Mouse (Mus musculus): ENCODE data around the gene Pde10a.
A peak's percentile ranks its signal among the peaks of the same experiment; 100 is the strongest.

Gene Pde10a

DNA sequence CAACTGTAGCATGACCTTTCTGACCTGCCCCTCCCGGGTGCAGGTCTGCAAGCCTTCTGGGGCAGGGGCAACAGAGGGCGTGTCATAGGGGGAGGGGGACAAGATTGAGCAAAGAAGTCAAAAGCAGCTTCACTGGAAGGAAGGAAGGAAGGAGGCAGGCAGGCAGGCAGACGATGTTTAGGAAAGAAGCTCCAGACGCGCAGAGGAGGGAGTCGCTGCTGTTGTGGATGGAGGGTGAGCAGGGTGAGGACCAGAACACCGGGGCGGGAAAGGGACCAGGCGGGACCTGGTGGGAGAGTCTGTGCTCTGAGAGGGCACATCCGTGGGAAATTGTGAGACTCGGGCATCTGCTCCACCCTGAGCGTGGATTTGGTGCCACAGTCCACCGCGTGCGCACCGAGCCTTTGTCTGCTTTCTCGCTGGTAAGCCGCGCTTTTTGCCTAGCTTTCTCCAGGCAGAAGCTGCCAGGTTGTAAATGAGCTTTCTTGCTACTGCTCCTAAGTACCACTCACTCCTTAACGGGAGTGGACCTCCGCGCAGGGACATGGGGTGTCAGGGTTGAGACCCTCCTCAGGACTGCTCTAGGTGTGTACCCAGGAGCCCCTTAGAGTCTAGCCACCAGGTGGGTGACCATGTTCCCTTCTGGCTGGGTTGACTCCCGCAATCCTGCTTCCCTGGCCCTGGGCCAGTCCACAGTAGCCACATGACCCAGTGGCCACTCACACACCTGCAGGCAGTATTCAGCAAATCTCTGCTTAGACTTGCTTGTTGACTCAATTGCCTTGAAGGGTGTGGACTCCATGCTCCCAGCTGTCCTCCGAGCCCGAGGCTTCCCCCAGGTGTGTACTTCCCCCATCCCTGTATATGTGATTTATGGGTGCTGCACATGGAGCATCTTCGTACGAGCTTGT lies 278.0 kb downstream of the Pde10a start:
- no peak for DNase-seq

DNA sequence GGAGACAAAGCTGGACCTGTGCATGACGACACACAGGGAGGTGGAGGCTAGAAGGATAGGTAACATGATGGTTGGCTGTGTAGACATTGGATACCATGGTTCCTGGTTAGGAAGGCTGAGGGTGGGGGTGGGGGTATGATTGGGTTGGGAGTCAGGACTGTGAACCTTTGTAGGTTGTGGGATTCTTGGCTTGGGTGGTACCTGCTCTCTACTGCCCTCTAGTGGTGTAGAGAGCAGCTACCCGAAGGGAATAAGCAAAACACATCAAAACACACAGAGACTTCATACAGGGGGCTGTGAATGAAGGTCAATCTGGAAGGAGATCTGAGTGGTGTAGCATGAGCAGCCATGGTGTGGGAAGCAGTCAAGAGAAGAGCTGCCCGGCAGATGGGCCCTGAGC lies 282.2 kb downstream of the Pde10a start:
- no peak for DNase-seq

DNA sequence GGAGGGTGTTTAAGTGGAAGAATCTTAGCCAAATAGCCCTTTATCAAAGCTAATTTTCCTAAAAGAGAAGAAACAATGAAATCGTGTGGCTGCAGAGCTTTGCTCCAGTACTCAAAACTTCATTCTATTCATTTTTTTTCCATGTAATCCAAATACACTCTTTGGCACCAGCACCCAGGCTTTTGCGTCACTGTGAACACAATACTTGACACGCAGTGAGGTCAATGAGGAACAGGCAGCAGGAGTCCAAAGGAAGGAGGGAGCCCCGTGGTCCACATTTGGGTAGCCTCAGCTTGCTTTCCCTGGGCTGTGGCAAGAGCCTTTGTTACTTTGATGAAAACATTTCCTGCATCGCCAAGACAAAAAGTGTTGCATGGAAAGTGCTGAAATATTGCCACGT lies 284.6 kb downstream of the Pde10a start:
- DNase-seq: no peak

DNA sequence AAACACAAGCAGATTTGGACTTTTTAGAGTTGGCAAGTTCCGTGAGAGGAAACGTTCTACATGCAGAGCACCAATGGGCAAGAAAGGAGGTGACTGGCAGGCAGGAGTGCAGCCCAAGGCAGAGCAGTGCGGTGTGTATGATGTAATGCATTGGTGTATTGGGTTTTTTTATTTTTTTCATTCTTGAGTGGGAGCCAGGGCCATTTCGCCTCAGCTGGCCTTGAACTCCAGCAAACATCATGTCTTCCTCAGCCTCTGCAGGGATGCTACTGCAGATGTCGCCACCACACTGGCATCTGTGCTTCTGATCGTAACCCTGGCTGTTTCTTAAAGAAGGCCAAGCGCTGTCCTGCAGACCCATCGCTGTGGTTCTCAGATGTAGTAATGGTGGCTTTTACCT lies 285.0 kb downstream of the Pde10a start:
- no peak for DNase-seq

DNA sequence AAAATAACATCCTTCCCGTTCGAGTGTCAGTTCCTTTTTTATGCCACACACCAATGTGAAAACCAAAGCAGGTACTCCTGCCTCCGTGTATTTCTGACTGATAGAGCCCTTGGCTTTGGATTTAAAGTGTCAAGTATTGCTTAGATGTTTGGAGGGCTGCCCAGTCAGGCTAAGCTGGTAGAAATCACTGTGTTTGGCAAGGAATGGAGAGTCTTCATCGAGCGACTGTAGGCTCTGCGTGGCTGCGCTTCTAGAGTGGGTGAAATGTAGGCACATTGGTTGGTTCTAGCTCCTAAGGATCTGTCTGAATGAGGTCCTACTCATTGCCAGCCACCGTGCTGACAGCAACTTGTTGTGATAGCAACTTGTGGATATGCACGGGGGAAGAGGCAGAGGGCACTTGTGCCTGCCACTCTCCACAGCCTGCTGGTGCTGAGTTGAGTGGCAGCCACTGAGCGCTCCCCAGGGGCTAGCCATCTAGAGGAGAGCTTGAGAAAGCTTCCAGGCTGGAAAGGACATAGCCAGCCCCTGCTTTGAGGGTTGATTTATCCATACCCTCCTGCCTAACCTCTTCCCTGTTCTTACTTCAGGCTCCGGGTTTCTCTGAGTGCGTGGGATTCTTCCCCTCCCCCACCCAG lies 287.2 kb downstream of the Pde10a start:
- peak; percentile 51 for DNase-seq

DNA sequence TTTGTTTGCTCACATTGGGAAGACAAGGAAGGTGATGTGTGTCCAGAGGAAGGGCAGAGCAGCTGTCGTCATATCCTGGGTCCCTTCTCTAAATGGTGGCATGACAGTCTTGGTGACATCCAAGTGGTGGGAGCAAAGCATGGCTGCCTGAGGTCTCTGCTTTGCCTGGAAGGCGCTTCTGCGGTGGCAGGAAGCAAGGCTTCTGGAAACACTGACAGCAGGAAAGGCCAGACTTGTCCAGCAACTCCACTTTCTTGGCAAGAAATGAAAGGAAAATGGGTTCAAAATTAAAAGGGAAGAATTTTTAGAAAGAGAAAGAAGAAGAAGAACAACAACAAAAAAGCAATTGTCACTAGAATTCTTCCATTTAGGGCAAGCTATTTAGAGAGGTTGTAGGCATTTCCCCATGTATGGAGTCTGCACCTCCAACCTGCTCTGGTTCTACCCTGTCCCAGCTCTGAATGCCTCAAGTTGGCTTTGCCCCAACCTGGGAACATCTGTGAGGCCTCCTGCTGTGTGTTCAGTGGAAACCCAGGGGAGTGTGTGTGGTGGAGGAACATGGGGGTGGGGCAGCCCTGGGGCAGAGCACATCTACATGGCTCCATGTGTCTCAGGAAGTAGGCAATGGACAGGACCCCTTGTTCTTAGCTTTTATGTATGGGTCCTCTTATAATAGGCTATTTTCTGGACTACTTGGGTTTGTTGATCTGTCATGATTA lies 288.8 kb downstream of the Pde10a start:
- DNase-seq: no peak

DNA sequence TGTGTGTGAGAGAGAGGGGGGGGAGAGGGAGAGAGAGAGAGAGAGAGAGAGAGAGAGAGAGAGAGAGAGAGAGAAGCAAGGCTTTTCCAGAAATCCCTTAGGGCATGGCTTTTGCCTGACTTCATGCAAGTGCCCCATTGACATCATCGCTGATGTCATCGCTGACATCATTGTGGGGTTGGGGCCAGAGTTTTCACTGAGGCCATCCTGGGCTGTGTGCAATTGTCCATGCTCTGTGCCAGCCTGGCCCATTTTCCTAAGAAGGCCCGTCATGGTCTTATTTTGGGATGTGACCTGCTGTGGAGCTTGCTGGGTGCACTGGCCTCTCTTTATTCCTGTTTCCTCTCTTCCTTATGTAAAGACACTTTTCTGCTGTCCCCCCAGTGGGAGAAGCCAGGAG lies 290.2 kb downstream of the Pde10a start:
- DNase-seq: no peak

DNA sequence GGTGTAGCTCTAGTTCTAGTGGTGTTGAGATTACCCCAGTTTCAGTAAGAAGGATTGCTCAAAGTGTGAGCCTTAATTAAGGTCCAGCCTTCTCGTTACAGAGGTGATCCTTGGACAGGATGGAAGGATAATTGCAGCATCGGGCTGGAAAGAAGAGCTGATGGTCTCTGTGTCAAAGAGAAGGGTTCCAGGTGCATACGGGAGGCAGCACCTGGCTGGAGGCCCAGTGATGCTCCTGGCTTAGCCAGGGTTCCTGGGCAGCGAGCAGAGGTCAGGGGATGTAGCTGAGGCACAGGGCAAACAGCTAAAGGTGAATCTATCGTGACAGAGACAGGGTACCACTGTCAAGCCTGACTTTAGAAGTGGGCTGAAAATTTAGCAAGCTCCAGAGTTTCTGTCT lies 290.7 kb downstream of the Pde10a start:
- no peak for DNase-seq

DNA sequence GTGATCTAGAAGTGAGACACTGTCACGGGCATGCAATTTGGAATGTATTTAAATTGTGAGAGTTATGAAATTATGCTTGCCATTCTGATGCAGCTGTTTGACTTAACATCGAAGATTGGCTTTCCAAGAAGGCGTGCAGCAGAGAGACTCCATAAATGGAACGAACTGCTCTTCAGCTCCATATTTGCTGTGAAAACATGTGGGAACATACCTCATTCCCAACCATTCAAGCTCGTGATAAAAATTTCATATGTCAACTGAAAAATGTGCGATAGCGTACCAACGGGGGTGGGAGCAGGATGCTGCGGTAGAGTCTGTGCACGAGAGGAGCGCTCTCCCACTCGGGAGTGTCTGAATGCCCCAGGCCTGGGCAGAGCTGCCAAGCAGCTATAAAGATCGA lies 293.5 kb downstream of the Pde10a start:
- DNase-seq: peak; percentile 39

DNA sequence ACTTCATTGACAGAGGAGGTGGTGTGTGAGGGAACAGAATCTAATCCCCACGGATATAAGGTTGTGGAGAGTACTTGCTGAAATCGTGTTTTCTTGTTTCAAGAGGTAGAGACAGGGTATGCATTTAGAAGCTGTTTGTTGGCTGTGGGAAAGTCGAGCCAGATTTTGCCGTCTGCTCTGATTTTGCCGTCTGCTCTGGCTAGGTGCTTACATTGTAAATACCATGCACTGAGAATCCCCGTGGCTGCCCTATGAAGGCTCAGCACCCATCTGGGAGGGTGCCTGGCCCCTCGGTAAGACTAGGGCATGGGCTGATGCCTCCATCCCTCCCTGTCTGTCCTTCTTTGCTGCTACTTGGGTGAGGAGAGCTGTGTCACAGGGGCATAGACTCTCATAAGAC lies 298.4 kb downstream of the Pde10a start:
- no peak for DNase-seq

DNA sequence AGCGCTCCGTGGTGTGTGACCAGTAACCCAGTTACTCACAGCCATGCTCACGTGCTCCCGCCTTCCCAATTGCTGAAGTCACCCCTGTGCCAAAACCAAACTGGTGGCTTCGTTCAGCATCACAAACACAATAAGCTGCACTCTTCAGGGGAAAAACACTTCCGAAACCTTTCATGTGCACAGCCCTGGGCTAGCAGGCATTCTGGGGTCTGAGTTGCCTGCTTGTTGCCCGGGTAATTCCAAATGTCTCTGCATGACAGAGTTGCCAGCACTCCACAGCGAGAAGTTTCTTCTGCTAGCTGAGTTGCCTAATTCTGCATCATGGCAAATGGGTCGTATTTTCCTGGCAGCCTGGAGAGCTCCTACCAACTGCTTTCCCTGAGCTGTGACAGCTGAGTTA lies 302.0 kb downstream of the Pde10a start:
- DNase-seq: no peak

DNA sequence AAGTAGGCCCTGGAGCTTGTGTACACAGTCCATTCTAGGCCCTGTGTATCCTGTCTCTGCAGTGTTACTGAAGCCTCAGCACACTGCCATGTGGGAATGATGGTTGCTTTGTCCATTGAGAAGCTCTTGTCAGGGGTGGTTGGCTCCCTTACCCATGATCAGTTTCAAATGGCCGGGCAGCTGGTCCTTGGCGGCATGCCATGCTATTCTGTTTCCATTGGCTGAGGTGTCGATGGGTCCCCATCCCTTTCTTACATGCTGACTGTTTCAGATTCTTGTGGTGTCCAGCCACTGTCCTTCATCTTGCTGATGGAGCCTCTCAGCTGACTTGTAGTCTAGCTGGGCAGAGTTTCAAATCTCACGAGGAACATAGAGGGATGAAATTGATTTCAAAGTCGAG lies 305.8 kb downstream of the Pde10a start:
- DNase-seq: no peak

DNA sequence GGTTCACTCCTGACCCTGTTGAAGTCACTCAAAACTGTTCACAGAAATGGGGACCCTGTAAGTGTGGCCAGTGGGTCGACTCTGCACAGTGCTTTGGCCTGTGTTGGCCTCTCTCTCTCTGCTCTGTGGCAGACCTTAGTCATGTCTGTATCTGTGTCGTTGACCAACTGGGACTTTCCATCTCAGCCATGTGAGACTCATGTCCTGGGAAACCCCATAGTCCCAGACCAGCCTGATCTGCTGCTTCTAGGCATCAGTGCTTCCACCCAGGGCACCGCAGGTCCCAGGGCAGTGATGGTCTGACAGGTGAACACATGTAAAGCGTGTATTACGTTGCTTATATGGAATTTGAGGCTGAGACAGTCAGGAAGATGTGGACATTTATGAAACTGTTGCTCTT lies 311.1 kb downstream of the Pde10a start:
- no peak for DNase-seq

DNA sequence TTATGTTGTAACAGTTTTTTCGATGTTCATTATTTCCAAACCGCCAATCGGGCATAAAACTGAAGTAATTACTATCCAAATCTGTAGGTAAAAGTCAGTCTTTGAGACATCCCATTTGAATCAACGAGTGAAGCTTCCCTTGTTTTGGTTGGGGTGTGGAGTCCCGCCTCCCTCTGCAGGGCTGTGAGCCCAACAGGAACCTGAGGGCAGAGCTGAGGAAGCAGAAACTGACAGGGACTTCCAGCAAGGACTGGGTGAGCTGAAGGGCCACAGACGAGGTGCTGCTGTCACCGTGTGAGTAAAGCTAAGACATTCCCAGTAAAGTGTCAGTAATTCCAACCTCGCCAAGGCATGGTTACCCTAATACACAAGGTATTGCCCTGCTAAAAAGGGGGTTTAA lies 313.1 kb downstream of the Pde10a start:
- no peak for DNase-seq

DNA sequence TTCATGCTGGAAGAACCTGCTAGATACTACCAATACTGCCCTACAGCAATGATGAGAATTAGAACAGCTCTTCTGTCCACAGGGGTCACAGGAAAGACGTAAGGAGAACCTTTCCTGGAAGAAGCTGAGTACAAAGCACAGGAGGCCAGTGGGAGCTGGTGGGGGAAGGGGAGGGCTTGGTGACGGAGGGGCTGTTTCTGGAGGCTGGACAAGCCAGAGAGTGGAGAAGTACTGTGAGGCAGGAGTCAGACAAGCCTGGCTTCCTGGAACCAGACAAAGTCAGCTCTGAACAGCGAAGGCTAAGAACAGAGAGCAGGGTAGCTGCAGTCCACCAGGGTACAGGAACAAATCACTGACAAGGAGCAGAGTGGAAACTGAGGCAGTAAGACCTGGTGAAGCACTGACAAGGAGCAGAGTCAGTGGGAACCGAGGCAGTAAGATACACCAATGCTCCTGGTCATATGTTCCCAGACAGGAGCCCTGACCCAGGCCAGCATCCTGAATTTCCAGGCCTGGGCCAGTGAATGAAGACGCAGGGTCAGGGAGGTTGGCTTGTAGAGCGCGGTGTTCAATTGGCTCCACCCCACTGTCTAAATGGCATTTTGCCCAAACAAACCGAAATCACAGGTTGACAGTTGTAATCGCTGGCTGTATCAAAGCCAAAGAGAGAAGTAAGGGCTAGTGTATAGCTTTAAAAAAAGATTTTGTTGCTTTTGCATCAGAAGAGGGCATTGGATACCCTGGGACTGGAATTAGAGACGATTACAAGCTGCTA lies 314.3 kb downstream of the Pde10a start:
- DNase-seq: no peak

DNA sequence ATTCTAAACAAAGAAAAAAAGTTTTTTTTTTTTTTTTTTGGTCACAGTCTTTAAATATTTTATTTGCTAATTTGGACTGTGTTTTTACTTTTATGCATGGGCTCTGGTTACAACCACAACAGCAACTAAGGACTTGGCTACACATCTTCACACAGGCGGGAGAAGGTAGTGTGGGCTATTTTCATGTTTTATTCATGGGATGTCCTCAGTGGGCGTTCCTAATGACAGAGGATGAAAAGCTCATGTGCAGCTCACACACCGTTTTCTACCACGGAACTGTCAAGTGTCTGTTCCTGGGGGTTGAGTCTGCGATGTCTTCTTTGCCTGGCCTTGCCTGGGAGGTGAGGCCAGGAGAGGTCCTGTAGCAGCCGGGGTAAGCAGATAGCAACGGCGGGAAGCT lies 315.9 kb downstream of the Pde10a start:
- DNase-seq: no peak

DNA sequence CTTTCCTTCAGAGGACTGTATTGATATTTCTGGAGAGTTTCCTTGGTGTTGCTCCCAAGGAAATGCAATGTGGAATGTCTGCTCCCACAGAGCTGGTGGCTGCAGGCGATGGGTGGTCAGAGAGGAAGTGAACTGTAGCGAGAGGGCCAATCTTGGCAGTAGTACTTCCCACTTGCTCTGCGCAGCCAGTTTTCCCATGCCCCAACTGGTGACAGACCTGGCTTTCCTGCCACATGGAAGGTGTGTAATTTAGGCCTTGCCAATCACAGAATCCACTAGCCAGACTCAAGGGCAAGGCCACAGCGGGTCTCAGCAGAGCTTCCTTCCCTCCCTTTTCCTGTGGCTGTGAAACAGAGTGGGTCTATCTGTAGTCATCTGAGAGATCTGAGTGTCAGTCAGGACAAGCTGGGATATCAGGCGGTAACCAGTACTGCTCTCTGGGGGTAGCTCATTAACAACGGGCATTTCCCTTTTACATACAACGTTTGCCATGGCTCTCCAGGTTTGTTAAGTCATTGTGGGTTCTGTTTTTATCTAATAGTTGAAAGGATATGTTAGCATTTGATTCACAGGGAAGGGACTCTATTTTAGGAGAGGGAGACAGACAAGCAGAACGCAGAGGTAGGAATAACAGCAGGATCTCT lies 316.8 kb downstream of the Pde10a start:
- no peak for DNase-seq

DNA sequence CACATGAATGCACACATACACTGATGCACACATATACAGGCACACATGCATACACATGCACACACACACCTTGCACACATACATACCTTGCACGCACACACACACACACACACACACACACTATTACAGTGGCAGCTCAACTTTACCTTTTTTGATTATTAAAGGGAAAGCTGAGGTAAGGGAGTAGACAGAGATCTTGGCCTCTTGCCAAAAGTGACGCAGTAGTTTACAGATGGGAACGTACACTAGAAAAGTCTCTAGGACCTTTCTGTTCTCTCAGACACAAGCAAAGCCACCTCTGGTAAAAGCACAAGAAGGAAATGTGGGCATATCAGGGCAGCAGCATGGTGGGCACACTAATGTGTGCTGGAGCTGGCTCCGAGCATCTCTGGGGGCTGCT lies 317.5 kb downstream of the Pde10a start:
- no peak for DNase-seq

DNA sequence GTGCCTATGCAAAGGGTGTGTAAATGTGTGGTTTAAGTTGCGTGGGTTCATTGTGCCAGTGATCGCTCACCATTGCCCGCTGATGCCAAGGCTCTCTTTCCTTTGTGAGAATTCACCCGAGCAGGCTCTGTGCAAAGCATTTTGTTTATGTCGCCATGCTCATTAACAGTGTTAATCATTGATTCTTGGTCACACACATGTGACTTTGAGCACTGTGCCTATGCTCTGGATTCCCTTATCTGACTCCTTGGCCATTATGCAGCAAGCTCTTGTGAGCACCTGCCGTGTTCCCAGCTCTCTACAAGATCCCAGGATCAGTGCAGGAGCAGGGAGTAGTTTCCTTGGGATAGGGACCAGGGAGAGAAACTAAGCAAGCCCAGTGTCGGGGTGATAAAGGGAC lies 318.8 kb downstream of the Pde10a start:
- DNase-seq: no peak

DNA sequence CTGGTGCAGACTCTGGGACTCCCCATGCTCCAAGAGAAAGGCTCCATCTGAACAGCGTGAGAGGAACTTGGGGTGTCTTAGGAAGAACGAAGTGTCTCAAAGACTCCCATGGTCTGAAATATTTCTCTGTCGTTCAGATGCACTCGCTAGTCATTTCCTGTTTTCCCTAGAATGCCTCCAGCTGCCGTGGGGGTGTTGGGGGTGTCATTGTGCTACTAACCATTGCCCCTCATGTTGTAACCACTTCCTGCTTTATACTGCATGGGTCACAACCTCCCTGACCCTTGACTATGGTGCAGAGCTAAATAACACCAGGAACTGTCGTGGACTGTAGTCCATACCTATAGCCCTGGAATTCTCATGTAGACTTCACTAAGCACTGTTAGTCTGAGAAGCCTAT lies 321.3 kb downstream of the Pde10a start:
- DNase-seq: no peak

DNA sequence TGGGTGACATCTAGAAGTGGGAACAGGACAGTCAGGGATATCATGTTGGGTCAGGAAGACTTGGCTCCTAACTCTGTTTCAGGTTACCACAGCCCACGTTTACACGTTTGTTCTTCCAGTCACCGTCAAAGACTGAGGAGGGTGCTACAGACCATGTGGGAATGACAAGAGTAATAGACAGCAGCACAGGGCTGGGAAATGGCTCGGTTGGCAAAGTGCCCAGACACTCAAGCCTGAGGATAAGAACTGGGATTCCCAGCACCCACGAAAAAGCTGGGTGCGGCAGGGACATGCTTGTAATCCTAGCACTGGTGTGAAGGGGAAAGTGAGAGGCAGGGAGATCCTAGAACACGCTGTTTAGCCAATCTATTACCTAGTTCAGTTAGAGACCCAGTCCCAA lies 322.4 kb downstream of the Pde10a start:
- DNase-seq: peak; percentile 80

DNA sequence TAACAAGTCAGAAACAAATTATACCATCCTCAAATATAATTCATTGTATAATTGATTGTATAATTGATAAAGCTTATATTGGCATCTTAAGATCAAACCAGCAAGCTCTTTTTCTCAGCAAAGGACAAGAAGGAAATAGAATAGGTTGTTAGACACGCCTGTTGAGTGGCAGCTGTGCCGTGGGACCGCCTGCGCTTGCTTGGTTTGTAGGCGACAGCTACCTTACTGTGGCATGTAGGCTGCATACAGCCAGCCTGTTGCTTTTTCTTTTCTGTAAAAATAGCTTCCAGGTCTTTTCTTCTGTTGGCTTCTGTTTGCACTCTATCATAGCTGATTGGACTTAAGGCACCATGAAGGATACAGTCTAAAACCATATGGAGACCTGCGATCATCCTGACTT lies 326.7 kb downstream of the Pde10a start:
- peak; percentile 47 for DNase-seq
